Mouse (Mus musculus) kidney, postnatal 14 days (tissue): ENCODE results near the gene Serpinb3b.
"Not testable (repeated sequence)": the region's sequence is repeated elsewhere in the genome, so short reads cannot be mapped to it uniquely, and the experiment has no call there.

ENCODE experiments used
- DNase-seq: peaks from one replicate; pipeline ENCODE4 v3.0.0; 2022; ENCODE audit warnings: mixed read lengths

Serpinb3b gene

GRCm38 (mm10) chr1:107278261-107278660, at the start of gene Serpinb3b, which contains the start of gene Serpinb3c:
Gene Serpinb3b (minus strand): TSS chr1:107278361.
Gene Serpinb3c (minus strand): TSS chr1:107278371.
- DNase-seq: not testable (repeated sequence)

- not testable (repeated sequence) for DNase-seq
Observed at GRCm38 (mm10) chr1:107243170-107243569, 35.0 kb downstream of the Serpinb3b start.

GRCm38 (mm10) chr1:107217276-107217675, 60.9 kb downstream of the Serpinb3b start:
- DNase-seq: not testable (repeated sequence)

GRCm38 (mm10) chr1:107127453-107127852, 150.7 kb downstream of the Serpinb3b start:
- DNase-seq: peak; percentile 6
